Mouse (Mus musculus): Measurements from ENCODE around the gene Uts2r. TPM values are rescaled to one million over a fixed set of nuclear protein-coding genes. Genes with fewer than 3 reads are reported as not detected.

Uts2r gene
- polyA plus RNA-seq, 1 experiment, result 0.59 TPM

DNA sequence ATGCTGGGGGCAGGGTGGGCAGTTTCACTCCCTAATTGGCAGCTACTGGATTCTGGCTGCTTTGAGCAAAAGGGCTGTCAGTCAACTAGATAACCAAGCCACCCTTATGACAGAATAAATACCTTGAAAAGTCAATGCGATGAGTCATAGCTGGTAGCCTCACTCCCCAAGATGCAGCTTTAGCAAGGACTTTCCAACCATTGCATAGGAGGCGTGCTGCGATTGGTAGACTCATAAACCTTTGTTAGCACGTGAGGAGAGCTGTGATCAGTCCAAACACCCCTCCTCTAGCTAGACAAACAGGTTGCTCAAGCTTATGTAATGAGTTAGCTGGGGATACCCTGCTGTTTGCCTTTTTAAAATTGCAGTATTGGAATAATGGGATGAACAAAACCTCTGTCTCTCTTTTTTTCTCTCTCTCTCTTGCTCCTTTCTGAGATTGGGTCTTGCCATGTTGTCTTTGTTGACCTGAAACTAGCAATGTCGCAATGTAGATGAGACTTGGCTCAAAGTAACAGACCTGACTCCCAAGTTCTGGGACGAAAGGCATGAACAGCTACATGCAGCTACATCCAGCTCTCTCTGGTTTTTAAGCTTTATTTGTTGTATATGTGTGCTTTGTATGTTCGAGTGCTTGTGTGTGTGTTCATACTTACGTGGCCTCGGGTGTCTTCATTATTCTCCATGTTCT, 16.6 kb upstream of the Uts2r start:
- 81% methylated on average over 9 of the region's 9 CpGs for WGBS

GRCm38 (mm10) chr11:121145865-121146264, 14.2 kb upstream of the Uts2r start, which contains the start of gene Tex19.1:
Gene Tex19.1, plus strand, starts transcription at chr11:121146143.
- TF ChIP-seq CTCF (IDR thresholded peaks at IDR 0.05; ENCODE audit: borderline replicate concordance, insufficient read depth, low read depth, low read length), result no peak
- TF ChIP-seq POLR2A (IDR thresholded peaks at IDR 0.05; ENCODE audit: borderline replicate concordance, insufficient read depth, low read length), result no peak
- Histone ChIP-seq H3K27ac (ENCODE audit: insufficient read depth, low read length) (no peak within 1 kb of the TSS), H3K4me1 (ENCODE audit: control insufficient read depth, insufficient read depth, low read length) (no peaks in the 10 kb centered on the region; the same call in 1 of the 2 replicates), H3K27me3 (ENCODE audit: control insufficient read depth, insufficient read depth, low read length) (no peaks in the 10 kb centered on the region), H3K4me3 (replicated peaks; ENCODE audit: insufficient read depth, low read depth, low read length) (no peak within 1 kb of the TSS)
- whole genome bisulfite sequencing, result 88% methylated on average over 22 of the region's 22 CpGs
- no peak for DNase-seq

More for the DNA sequence above, 16.6 kb upstream of the Uts2r start:
- no peak for DNase-seq
- no peak for TF ChIP-seq POLR2A (IDR thresholded peaks at IDR 0.05; ENCODE audit: borderline replicate concordance, insufficient read depth, low read length)
- no peak overlapping the region for H3K4me3 ChIP-seq (replicated peaks; ENCODE audit: insufficient read depth, low read depth, low read length)
- no peaks in the 10 kb centered on the region; the same call in 1 of the 2 replicates for H3K4me1 ChIP-seq (ENCODE audit: control insufficient read depth, insufficient read depth, low read length)
- H3K27ac ChIP-seq (ENCODE audit: insufficient read depth, low read length), result no peak overlapping the region
- H3K27me3 ChIP-seq (ENCODE audit: control insufficient read depth, insufficient read depth, low read length), result no peaks in the 10 kb centered on the region

- TF ChIP-seq CTCF (IDR thresholded peaks at IDR 0.05; ENCODE audit: borderline replicate concordance, insufficient read depth, low read depth, low read length) (no peak), POLR2A (IDR thresholded peaks at IDR 0.05; ENCODE audit: borderline replicate concordance, insufficient read depth, low read length) (no peak)
- Histone ChIP-seq H3K27ac (ENCODE audit: insufficient read depth, low read length) (no peak overlapping the region), H3K4me3 (replicated peaks; ENCODE audit: insufficient read depth, low read depth, low read length) (no peak overlapping the region), H3K27me3 (ENCODE audit: control insufficient read depth, insufficient read depth, low read length) (no peaks in the 10 kb centered on the region), H3K4me1 (ENCODE audit: control insufficient read depth, insufficient read depth, low read length) (no peaks in the 10 kb centered on the region; the same call in 1 of the 2 replicates)
- DNase-seq, result no peak
- 94% methylated on average over 3 of the region's 3 CpGs for WGBS
Observed at GRCm38 (mm10) chr11:121148193-121148592, 11.9 kb upstream of the Uts2r start.

DNA sequence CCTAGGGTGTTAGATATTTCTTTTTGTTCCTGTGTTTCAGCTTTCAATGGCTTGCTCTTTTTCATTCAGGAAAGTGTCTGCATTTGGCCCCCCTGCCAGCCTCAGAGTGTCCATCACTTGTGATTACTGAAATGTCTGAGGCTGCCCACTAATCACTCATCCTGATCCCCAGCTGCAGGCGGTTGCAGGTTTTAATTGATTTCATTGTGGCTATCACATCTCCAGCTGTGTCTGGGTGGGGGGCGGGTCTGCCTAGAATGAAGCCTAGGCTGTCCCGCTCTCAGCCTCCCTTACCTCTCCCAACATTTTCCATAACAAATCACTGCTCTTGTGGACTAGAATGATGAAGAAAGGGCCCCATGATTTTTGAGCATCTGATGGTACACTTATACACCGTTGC, 5.9 kb upstream of the Uts2r start:
- Histone ChIP-seq H3K4me3 (replicated peaks; ENCODE audit: insufficient read depth, low read depth, low read length) (no peak overlapping the region), H3K27me3 (ENCODE audit: control insufficient read depth, insufficient read depth, low read length) (no peaks in the 10 kb centered on the region), H3K27ac (ENCODE audit: insufficient read depth, low read length) (no peak overlapping the region), H3K4me1 (ENCODE audit: control insufficient read depth, insufficient read depth, low read length) (no peaks in the 10 kb centered on the region)
- TF ChIP-seq CTCF (IDR thresholded peaks at IDR 0.05; ENCODE audit: borderline replicate concordance, insufficient read depth, low read depth, low read length) (no peak), POLR2A (IDR thresholded peaks at IDR 0.05; ENCODE audit: borderline replicate concordance, insufficient read depth, low read length) (no peak)
- no peak for DNase-seq
- 69% methylated on average over 4 of the region's 4 CpGs for WGBS

DNA sequence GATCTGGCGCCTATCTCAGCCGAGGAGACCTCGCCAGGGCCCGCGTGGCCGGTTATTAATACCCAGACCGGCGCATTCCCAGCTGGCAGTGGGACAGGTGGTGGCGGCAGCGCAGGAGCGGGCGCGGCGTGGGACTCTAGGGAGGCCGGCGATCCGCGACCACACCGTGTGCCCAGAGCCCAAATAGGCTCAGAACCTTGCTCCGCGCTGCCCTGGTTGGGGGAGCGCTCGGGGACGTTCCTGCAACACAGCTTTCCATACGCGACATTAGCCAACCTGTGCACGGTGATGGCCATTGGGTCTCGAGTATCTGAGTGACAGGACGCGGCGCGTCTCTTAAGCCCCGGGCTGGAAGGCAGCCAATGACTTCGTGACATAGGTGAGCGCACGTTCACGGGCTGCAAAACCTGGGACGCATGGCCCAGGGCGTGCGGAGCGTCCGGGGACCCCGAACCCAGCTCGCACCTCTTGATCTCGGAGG, 3.6 kb upstream of the Uts2r start:
- Histone ChIP-seq H3K27ac (ENCODE audit: insufficient read depth, low read length) (no peak overlapping the region), H3K27me3 (ENCODE audit: control insufficient read depth, insufficient read depth, low read length) (no peaks in the 10 kb centered on the region), H3K4me3 (replicated peaks; ENCODE audit: insufficient read depth, low read depth, low read length) (peak overlapping the region; percentile 55), H3K4me1 (ENCODE audit: control insufficient read depth, insufficient read depth, low read length) (peaks cover 10% of the 10 kb centered on the region)
- DNase-seq, result peak; percentile 70 to 72
- TF ChIP-seq POLR2A (IDR thresholded peaks at IDR 0.05; ENCODE audit: borderline replicate concordance, insufficient read depth, low read length) (no peak), CTCF (IDR thresholded peaks at IDR 0.05; ENCODE audit: borderline replicate concordance, insufficient read depth, low read depth, low read length) (no peak)
- 2% methylated on average over 45 of the region's 45 CpGs for WGBS

DNA sequence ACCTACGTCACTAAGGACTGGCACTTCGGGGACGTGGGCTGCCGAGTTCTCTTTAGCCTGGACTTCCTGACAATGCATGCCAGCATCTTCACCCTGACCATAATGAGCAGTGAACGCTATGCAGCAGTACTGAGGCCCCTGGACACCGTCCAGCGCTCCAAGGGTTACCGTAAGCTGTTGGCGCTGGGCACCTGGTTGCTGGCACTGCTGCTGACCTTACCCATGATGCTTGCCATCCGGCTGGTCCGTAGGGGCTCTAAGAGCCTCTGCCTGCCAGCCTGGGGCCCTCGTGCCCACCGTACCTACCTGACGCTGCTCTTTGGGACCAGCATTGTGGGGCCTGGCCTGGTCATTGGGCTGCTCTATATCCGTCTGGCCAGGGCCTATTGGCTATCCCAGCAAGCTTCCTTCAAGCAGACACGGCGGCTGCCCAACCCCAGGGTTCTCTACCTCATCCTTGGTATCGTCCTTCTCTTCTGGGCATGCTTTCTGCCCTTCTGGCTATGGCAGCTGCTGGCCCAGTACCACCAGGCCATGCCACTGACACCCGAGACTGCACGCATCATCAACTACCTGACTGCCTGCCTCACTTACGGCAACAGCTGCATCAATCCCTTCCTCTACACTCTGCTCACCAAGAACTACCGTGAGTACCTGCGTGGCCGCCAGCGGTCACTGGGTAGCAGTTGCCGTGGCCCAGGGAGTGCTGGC, 720 bp downstream of the Uts2r start:
- H3K27me3 ChIP-seq (ENCODE audit: control insufficient read depth, insufficient read depth, low read length), result no peaks in the 10 kb centered on the region
- H3K4me1 ChIP-seq (ENCODE audit: control insufficient read depth, insufficient read depth, low read length), result peaks cover 10% of the 10 kb centered on the region
- no peak overlapping the region for H3K4me3 ChIP-seq (replicated peaks; ENCODE audit: insufficient read depth, low read depth, low read length)
- WGBS, result 46% methylated on average over 26 of the region's 26 CpGs
- peak in 1 of 2 experiments; percentile 25 for DNase-seq
- TF ChIP-seq POLR2A (IDR thresholded peaks at IDR 0.05; ENCODE audit: borderline replicate concordance, insufficient read depth, low read length), result no peak
- TF ChIP-seq CTCF (IDR thresholded peaks at IDR 0.05; ENCODE audit: borderline replicate concordance, insufficient read depth, low read depth, low read length), result no peak
- no peak overlapping the region for H3K27ac ChIP-seq (ENCODE audit: insufficient read depth, low read length)

DNA sequence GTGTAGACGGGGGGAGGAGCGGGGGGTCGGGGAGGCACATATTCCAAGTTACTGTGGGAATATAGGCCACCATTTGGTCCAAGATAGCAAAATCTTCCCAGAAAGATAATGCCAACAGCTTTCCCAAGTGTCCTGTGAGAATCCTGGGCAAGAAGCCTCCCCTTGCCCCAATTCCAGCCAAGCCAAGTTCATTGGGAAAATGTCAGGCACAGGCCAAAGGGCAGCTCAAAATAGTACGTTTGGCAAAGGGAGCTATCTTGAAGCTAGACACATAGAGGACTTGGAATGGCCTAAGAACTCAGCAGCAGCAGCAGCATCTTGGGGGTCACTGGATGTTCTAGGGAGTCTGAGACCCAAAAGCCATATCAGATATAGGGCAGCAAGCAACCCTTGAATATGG, 3.7 kb downstream of the Uts2r start:
- Histone ChIP-seq H3K27me3 (ENCODE audit: control insufficient read depth, insufficient read depth, low read length) (no peaks in the 10 kb centered on the region), H3K4me3 (replicated peaks; ENCODE audit: insufficient read depth, low read depth, low read length) (no peak overlapping the region), H3K4me1 (ENCODE audit: control insufficient read depth, insufficient read depth, low read length) (peaks cover 10% of the 10 kb centered on the region), H3K27ac (ENCODE audit: insufficient read depth, low read length) (no peak overlapping the region)
- 81% methylated on average over 4 of the region's 4 CpGs for whole genome bisulfite sequencing
- DNase-seq, result no peak
- TF ChIP-seq CTCF (IDR thresholded peaks at IDR 0.05; ENCODE audit: borderline replicate concordance, insufficient read depth, low read depth, low read length), result no peak
- TF ChIP-seq POLR2A (IDR thresholded peaks at IDR 0.05; ENCODE audit: borderline replicate concordance, insufficient read depth, low read length), result no peak

DNA sequence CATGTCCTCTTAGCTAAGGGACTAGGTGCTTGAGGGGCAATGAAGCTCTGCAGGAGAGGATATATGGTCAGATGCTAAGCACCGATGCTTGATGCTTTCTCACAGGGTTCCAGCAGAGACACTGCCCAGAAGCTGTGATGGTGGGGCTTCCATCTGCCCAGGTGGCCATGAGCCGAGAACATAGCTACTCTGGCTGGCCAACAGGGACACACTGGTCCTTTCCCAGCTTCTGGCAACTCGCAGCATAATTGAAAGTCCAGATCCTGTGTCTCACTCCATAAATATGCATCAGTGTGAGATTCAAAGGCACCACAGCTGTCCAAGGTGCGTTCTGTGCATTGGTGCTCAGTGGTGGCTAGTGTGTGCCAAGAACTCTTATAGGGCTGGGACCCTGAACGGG, 13.1 kb downstream of the Uts2r start:
- H3K27ac ChIP-seq (ENCODE audit: insufficient read depth, low read length), result no peak overlapping the region
- no peak for TF ChIP-seq POLR2A (IDR thresholded peaks at IDR 0.05; ENCODE audit: borderline replicate concordance, insufficient read depth, low read length)
- no peak for TF ChIP-seq CTCF (IDR thresholded peaks at IDR 0.05; ENCODE audit: borderline replicate concordance, insufficient read depth, low read depth, low read length)
- 47% methylated on average over 5 of the region's 5 CpGs for WGBS
- peaks cover 5% of the 10 kb centered on the region; the same call in 1 of the 2 replicates for H3K4me1 ChIP-seq (ENCODE audit: control insufficient read depth, insufficient read depth, low read length)
- H3K27me3 ChIP-seq (ENCODE audit: control insufficient read depth, insufficient read depth, low read length), result no peaks in the 10 kb centered on the region
- DNase-seq, result no peak
- H3K4me3 ChIP-seq (replicated peaks; ENCODE audit: insufficient read depth, low read depth, low read length), result no peak overlapping the region
